Mouse (Mus musculus) CD4-positive, CD25-positive, alpha-beta regulatory T cell, adult 9 weeks (primary cell): ENCODE results near the gene Gm7324. TPM values are rescaled to one million over a fixed set of nuclear protein-coding genes. Genes with fewer than 3 reads are reported as not detected.

Experiments
- polyA plus RNA-seq: library from polyadenylated mRNA; unstranded; fragments of 100-300 nt; shearing (Covaris generic); gene quantifications from one replicate; pipeline ENCODE4 v1.2.1, GENCODE M21; 2017

The Gm7324 gene
- 1.1 TPM for polyA plus RNA-seq

GRCm38 (mm10) chr14:43697621-43698020, at the start of gene Gm7324:
Gene Gm7324 (plus strand): TSS chr14:43697828.

GRCm38 (mm10) chr14:43677099-43677498, 20.5 kb upstream of the Gm7324 start, which contains the start of gene Gm8165:
Gene Gm8165 (minus strand): TSS chr14:43677199.

GRCm38 (mm10) chr14:43727385-43727784, 29.8 kb downstream of the Gm7324 start, which contains the start of gene Gm16506:
Gene Gm16506 (minus strand): TSS chr14:43727485.

GRCm38 (mm10) chr14:43747566-43747965, 49.9 kb downstream of the Gm7324 start, which contains the start of gene Gm6526:
Gene Gm6526 (plus strand): TSS chr14:43747866.

Other genes with a start within 250 kb of the Gm7324 start
- not detected for gene Gm5799, start 154.3 kb upstream of the Gm7324 start, polyA plus RNA-seq
- not detected for gene Gm17654, start 118.7 kb upstream of the Gm7324 start, polyA plus RNA-seq
- gene Gm10375, start 89.8 kb upstream of the Gm7324 start, polyA plus RNA-seq: not detected
- not detected for gene Gm8165, start 20.6 kb upstream of the Gm7324 start, polyA plus RNA-seq
- gene Gm16506, start 29.7 kb downstream of the Gm7324 start, polyA plus RNA-seq: not detected
- not detected for gene Gm6526, start 50.0 kb downstream of the Gm7324 start, polyA plus RNA-seq
- not detected for gene Gm8180, start 86.9 kb downstream of the Gm7324 start, polyA plus RNA-seq
- not detected for gene Ear1, start 177.7 kb downstream of the Gm7324 start, polyA plus RNA-seq
- gene Ear10, start 225.7 kb downstream of the Gm7324 start, polyA plus RNA-seq: not detected
- 0.12 TPM for gene Gm8113, start 227.6 kb downstream of the Gm7324 start, polyA plus RNA-seq